Mouse (Mus musculus): ENCODE data around the gene Fto.

GRCm38 (mm10) chr8:91430333-91430940, 117.1 kb downstream of the Fto start:
- TF ChIP-seq CTCF (IDR thresholded peaks at IDR 0.05; ENCODE audit: low read depth) (no peak), EP300 (IDR thresholded peaks at IDR 0.05; ENCODE audit: low read depth) (no peak)
